Mouse (Mus musculus): ENCODE results near the gene Mup7. TPM values are rescaled to one million over a fixed set of nuclear protein-coding genes. Genes with fewer than 3 reads are reported as not detected.
"Not testable (repeated sequence)": the region's sequence is repeated elsewhere in the genome, so short reads cannot be mapped to it uniquely, and the experiment has no call there.

Gene Mup7
- not detected in 2 replicates for polyA plus RNA-seq (2014; fragmentation: Nextera tagmentation; extraction: Ambion mirVana)

GRCm38 (mm10) chr4:60070375-60070774 is at the start of gene Mup7:
Gene Mup7 (minus strand): TSS chr4:60070475.
- WGBS, result 78% methylated on average over 2 of the region's 2 CpGs
- H3K4me1 ChIP-seq (replicated peaks; ENCODE audit: control insufficient read depth, insufficient read depth, low read length); DNase-seq (ENCODE audit: low spot score); H3K4me2 ChIP-seq (ENCODE audit: low read length); H3K4me3 ChIP-seq (ENCODE audit: low read depth, low read length); H3K36me3 ChIP-seq (ENCODE audit: control insufficient read depth, insufficient read depth, low read length); H3K27ac ChIP-seq (ENCODE audit: low read depth); ATAC-seq (replicated peaks; ENCODE audit: low FRiP score, low TSS enrichment, low read depth); H3K9me3 ChIP-seq (ENCODE audit: control insufficient read depth, low read length); H3K9ac ChIP-seq (ENCODE audit: low read length); H3K27me3 ChIP-seq (replicated peaks; ENCODE audit: control insufficient read depth, insufficient read depth, low read length): not testable (repeated sequence)

- H3K36me3 ChIP-seq (ENCODE audit: control insufficient read depth, insufficient read depth, low read length); ATAC-seq (replicated peaks; ENCODE audit: low FRiP score, low TSS enrichment, low read depth); DNase-seq (ENCODE audit: low spot score); H3K9me3 ChIP-seq (ENCODE audit: control insufficient read depth, low read length); H3K9ac ChIP-seq (ENCODE audit: low read length); H3K4me2 ChIP-seq (ENCODE audit: low read length); H3K27me3 ChIP-seq (replicated peaks; ENCODE audit: control insufficient read depth, insufficient read depth, low read length); H3K4me3 ChIP-seq (ENCODE audit: low read depth, low read length); H3K4me1 ChIP-seq (replicated peaks; ENCODE audit: control insufficient read depth, insufficient read depth, low read length); H3K27ac ChIP-seq (ENCODE audit: low read depth): not testable (repeated sequence)
- 18% methylated on average over 3 of the region's 3 CpGs for WGBS
Observed at GRCm38 (mm10) chr4:60079865-60080264, 9.6 kb upstream of the Mup7 start.

GRCm38 (mm10) chr4:60029334-60030111 is 40.8 kb downstream of the Mup7 start:
- not testable (repeated sequence) for H3K27me3 ChIP-seq (replicated peaks; ENCODE audit: control insufficient read depth, insufficient read depth, low read length); H3K4me3 ChIP-seq (ENCODE audit: low read depth, low read length); H3K27ac ChIP-seq (ENCODE audit: low read depth); DNase-seq (ENCODE audit: low spot score); ATAC-seq (replicated peaks; ENCODE audit: low FRiP score, low TSS enrichment, low read depth); H3K9me3 ChIP-seq (ENCODE audit: control insufficient read depth, low read length); H3K4me1 ChIP-seq (replicated peaks; ENCODE audit: control insufficient read depth, insufficient read depth, low read length); H3K4me2 ChIP-seq (ENCODE audit: low read length); H3K9ac ChIP-seq (ENCODE audit: low read length); H3K36me3 ChIP-seq (ENCODE audit: control insufficient read depth, insufficient read depth, low read length)
- WGBS, result 63% methylated on average over 13 of the region's 13 CpGs

- not testable (repeated sequence) for DNase-seq (ENCODE audit: low spot score); H3K27ac ChIP-seq (ENCODE audit: low read depth); H3K9me3 ChIP-seq (ENCODE audit: control insufficient read depth, low read length); H3K9ac ChIP-seq (ENCODE audit: low read length); H3K36me3 ChIP-seq (ENCODE audit: control insufficient read depth, insufficient read depth, low read length); H3K4me3 ChIP-seq (ENCODE audit: low read depth, low read length); H3K4me2 ChIP-seq (ENCODE audit: low read length); H3K4me1 ChIP-seq (replicated peaks; ENCODE audit: control insufficient read depth, insufficient read depth, low read length); ATAC-seq (replicated peaks; ENCODE audit: low FRiP score, low TSS enrichment, low read depth); H3K27me3 ChIP-seq (replicated peaks; ENCODE audit: control insufficient read depth, insufficient read depth, low read length)
- WGBS, result 91% methylated on average over 7 of the region's 7 CpGs
Observed at GRCm38 (mm10) chr4:60020141-60020540, 50.1 kb downstream of the Mup7 start.

Other genes with a start within 250 kb of the Mup7 start
- gene Slc46a2, start 155.4 kb downstream of the Mup7 start, polyA plus RNA-seq (2014; fragmentation: Nextera tagmentation; extraction: Ambion mirVana), result 0.05 and 0.09 TPM in 2 replicates
- gene Mup4, start 109.8 kb downstream of the Mup7 start, polyA plus RNA-seq (2014; fragmentation: Nextera tagmentation; extraction: Ambion mirVana), result not detected in 2 replicates
- not detected in 2 replicates for gene Mup6, start 106.2 kb downstream of the Mup7 start, polyA plus RNA-seq (2014; fragmentation: Nextera tagmentation; extraction: Ambion mirVana)
- gene Mup2, start 83.8 kb upstream of the Mup7 start, polyA plus RNA-seq (2014; fragmentation: Nextera tagmentation; extraction: Ambion mirVana), result not detected in 2 replicates
- not detected in 2 replicates for gene Mup8, start 152.1 kb upstream of the Mup7 start, polyA plus RNA-seq (2014; fragmentation: Nextera tagmentation; extraction: Ambion mirVana)